Mouse (Mus musculus) common myeloid progenitor, adult 5-6 weeks (primary cell): ENCODE results near the gene Gpsm1. TPM values are rescaled to one million over a fixed set of nuclear protein-coding genes. Genes with fewer than 3 reads are reported as not detected.
A peak's percentile ranks its signal among the peaks of the same experiment; 100 is the strongest.

Experiments
- ATAC-seq: replicated peaks from 2 replicates; pipeline ENCODE4 v1.8.0; 2016; ENCODE audit warnings: low read depth, mild to moderate bottlenecking, moderate TSS enrichment, inconsistent platforms; ENCODE audit not compliant: poor library complexity, severe bottlenecking
- total RNA-seq: library from RNA; stranded (forward); fragments of 200-1000, 187-1606 nt; gene quantifications from 2 replicates; pipeline ENCODE4 v1.2.3, GENCODE M21; 2017

Gene Gpsm1
- total RNA-seq, 1 experiment from 2014 or later = 23.8 TPM

DNA sequence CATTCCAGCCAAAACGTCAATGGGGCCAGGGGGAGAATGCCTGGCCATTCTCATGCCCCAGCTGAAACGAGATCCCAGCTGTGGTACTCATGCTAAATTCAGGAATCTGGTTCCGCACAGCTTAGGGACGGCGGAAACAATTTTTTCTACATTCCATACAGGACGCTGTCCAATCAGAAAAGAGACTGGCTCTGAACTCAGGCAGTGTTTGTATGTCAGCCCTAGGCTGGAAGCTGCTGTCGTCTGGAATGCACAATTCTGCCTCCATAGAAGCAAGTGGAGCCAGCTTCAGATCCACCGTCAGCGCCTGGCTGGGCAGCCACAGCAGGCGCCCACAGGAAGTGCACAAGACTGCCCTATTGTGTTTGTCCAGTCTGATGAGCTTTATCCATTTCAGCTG, 5.6 kb upstream of the Gpsm1 start:
- ATAC-seq = no peak

DNA sequence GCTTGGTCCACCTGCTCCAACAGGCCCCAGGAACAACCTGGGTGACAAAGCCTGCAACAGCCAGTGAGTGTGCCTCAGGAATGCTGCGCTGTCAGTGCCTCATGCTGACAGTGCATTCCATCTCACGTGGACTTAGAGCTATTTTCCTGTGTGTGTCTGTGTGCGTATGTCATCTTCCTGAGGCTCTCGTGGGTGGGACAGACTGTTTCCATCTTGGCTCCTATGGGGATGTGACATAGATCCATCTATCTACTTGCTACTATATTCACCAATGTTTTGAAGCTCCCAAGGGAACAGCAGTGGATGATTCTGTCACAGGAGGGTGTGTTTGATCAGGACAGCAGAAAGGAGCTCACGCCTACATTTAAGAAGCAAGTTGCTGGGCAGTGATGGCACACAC, 3.4 kb upstream of the Gpsm1 start:
- no peak for ATAC-seq

DNA sequence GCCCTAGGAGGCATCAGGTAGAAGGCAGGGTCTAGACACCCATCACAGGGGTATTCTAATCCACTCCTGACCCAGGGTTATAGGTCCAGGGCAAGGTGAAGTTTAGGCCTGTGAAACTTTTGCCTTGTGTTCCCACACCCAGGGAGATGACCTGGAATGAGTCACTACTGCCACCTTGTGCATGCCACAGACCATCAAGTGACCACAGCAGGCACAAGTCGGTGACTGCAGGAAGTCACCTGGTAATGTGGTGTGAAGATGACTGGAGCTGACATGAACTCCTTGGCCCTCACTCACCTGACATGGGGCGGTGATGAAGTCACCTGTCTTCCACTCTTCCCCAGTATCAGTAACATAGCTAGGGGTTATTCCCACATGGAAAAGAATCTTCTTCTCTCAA, 2.5 kb upstream of the Gpsm1 start:
- no peak for ATAC-seq

DNA sequence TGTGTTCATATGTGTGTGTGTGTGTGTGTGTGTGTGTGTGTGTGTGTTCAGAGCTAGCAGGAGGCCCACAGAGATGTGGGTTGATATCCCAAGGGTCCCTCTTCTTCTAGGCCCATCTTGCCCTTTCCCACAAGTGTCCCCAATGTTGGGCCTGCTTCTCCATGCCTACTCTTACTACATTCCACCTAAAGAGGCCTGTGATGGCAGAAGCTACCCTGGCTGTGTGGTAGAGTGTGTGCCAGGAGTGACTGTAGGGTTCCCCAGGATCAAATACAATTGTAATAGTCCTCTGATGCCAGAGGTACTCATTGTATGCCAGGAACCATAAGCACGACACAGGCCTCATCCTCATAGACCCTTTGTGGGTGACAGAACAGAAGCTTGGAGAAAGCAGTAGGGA, 1.9 kb upstream of the Gpsm1 start:
- no peak for ATAC-seq

DNA sequence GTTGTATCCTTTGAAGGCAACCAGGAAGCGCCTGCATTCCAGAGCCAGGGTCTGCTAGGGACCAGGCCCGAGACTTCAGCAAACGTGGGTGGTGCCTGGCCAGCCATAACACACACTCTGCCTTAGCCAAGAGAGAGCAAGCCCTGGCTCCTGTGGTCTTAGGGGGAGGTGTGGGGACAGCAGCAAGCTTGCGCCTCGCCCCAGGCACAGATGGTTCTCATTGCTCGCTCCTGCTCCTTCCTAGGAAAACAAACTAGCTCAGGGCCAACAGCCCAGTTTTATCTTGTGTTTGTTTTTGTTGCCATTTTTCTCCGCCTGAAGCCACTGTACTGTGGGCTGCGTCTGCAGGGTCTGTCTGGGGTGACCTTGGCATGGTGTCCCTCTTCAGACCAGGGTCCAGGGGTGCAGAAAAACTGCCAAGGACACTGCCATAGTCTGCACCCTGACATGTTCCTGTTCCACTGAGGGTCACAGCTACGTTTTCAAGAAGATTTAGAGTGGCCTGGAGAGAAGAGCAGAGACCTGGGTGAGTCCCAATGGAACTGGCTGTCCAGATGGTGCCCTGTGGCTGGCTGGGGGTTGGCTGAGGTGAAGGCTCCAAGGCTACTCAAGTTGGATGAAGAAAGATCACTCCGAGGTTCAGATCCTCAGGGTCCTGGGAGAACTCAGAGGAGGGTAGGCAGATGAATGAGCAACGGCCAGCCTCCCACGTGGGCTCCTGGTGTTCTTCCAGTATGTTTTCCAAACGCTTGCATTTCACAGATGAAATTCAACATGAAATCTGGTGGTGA, 839 bp upstream of the Gpsm1 start:
- no peak for ATAC-seq

DNA sequence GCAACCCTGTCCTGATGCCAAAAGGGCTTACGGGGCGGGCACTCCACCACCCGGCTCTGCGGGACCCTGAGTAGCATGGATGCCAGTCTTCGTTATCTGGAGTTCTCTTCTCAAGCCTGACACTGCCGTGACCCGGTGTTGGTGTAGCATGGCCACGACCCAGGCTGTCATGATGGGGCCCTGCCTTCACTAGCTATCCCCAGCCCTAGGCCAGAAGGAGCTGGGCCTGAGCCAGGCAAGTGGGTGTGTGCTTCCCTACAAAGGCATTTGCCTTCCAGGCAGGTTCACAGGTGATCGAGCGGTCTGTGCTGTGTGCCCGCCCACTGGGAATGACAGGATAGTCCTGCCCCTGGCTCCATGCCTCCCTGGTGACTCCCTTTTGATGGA, 603 bp downstream of the Gpsm1 start:
- peak; percentile 16; the same call in 1 of the 2 replicates for ATAC-seq

DNA sequence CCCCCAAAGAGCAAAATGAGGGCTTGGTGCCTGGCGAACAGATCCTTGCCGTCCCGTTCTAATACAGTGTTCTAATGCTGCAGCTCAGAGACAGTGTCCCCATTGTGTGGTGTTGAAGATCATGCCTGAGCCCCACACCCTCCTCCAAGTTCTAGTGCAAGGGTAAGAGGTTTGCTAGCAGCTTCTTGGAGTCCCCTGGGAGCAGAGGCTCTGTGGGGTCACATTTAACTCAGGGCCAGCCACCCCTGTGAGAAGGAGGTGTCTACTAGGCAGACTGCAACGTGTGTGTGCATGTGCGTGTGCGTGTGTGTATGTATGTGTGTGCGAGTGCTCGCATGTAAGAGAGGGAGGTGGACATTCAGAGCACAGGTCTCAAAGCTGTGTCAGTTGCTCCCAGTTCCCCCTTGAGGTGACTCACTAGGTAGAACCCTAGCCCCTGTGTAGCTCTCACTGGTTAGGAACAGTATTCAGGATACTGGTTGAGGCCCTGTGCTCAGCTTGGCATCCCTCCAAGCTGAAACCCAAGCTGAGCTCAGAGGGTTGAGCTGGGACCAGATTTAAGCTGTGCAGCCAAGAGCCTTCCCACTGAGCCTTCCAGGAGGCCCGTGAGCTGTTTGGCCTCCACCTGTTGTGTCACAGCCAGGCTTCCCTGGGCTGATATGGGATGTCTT, 1.4 kb downstream of the Gpsm1 start:
- no peak for ATAC-seq

DNA sequence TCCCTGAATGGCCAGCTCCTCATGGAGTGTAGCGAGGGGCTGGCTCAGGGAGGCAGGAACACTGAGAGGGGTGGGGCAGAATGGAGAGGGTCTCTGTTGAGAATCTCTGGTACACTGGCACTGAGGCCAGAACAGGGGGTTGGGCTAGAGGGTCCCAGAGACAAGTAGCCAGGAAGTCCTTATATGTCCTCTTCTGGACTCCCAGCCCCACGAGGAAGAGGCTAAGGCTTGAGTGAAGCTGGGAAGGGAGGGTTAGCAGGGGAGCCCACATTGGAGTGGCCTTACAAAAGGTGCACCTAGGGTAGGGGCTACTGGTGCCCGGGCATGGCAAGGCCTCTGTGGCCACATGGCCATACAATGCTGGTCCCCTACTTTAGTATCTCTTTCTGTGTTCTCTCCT, 2.1 kb downstream of the Gpsm1 start:
- ATAC-seq = no peak

DNA sequence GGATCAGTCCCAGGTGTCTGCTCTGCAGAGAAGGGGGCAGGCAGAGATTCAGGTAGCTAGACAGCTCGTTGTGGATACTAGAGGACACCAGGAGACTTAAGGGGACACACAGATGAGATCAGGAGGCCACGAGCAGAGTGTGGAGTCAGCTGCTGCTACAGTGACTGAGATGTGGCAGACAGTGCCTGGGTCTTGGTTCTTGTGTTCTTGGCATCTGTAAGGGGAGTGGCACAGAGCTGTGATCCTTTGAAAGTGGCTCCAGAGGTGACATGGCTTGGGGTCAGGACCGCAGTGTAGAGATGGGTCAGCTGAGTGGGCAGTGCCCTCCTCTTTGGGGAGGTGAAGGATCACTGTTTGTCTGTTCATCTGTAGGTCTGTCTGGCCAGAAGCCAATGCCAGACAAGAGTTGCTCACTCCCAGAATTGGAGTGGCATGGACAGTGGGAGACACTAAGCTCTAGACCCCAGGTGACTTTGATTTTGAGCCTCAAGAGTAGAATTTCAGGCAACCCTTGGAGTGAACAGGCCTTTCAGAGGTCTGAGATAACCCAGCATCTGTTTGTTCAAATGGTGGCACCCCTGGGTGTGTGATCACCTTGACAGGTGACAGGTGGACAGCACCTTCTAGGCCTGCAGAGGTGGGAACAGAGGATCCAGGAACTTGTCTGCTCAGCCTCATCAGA, 2.8 kb downstream of the Gpsm1 start:
- ATAC-seq = no peak

DNA sequence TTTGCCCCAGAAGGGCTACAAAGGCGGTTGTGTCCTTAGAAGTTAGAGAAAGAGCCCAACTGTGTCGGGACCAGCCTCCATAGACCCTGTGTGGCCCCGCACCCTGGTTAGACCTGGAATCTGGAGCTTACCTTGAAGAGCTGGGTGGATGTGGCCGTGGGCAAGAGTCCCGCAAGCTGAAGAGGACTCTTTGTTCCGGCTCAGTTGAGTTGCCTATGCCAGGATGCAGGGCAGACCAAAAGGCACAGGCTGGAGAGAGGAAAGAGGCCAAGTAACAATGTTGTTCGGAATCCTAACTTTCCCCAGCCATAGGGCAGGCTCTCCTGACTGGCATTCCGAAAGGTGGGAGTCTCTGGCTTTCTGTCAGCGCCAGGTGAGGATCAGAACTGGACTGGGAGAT, 3.8 kb downstream of the Gpsm1 start:
- ATAC-seq = no peak

DNA sequence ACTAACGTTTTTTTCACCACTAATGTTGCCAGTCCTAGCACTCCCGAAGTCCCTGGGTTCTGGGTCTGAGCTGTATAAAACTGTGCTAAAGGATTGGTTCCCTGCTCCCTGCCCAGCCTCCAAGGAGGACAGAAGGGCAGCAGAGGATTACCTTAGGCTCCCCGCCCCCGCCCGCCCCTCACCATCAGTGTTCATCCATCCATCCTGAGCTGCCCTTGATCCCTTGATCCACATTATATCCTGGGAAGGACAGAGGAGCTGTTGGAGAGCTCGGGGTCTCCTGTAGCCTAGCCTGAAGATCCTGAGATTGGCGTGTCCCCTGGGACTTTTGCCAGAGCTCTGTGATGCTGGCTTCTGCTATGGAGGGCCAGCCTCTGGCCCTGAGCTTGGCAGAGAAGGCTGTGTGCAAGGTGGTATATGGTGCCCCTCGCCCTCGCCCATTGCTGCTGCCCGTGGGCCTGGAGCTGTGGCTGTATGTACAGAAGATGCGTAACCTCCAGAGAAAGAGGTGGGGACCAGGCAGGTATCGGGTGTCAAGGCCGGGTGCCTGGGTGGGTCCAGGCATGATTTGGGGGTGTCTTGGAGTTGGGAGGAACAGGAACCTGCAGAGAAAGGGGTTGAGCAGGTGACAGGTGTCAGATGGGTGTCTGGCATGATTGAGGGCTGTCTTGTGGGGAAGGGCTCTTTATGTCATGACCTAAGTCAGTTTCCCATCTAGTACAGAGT, 4.4 kb downstream of the Gpsm1 start:
- no peak for ATAC-seq

DNA sequence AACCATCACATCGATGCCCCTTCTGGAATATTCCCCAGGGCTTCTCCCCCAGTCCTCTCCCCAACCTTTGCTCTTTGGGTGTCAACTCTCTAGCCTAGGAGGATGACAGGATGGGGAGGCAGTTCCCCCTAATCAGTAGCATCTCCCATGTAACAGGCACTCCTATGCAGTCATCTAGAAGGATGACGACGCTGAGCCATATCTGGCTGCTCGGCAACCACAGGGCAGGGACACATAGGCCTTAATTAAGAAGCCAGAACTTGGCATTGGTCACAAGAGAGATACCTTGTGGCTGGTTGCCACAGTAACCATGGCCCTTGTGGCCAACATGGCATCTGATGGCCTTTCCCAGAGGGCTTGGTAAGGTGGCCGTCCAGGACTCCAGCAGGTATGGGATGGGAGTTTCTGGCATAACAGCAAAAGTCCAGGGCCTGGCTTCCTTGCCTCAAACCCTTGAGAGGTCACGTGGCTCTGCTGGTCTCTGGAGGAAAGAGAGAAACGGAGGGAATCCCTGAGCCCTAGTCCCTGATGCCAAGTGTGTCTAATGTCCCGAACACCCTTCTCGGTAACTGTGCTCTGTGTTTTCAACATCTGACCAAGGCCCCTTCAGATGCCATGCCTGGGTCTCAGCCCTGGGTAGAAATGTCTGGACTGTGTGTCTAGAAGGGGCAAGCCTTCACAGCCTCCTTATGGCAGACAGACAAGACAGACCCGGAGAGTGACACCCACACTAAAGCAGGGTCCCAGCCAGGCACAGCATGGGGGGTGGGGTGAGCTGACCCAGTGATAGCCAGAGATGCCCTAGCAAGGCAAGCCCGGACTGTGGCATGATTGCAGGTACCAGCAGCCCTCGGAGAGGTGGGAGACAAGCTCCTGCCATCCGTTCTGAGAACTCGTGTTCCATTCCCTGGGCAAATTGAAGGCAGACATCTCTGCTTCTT, 5.2 kb downstream of the Gpsm1 start:
- ATAC-seq = no peak

DNA sequence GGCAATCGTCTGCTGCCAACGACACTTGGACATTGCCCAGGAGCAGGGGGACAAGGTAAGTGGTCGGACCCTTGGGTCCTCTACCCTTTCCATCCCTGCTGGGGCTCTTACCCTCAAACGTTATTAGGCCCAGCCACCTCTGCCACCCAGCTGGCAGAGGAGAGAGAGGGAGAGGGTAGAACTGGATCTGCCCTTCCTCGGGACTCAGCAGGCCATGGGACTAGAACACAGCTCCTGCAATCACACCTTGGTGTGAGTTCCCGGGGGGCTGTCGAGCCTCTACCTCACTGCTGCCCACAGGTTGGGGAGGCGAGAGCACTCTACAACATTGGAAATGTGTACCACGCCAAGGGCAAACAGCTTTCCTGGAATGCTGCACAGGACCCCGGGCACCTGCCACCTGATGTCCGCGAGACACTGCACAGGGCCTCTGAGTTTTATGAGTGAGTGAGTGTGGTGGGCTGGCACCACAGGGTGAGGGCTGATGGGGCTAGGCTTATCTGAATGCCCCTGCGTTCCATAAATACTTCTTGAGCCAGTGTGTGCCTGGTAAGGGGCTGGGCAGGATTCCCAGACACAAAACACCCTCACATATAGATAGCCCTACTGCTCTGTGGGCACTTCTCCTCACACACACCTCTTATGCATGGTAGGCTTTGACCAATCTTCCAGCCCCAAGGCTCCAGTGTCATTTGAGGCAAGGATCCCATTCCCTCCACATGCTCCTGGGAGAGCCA, 8.4 kb downstream of the Gpsm1 start:
- ATAC-seq = no peak

DNA sequence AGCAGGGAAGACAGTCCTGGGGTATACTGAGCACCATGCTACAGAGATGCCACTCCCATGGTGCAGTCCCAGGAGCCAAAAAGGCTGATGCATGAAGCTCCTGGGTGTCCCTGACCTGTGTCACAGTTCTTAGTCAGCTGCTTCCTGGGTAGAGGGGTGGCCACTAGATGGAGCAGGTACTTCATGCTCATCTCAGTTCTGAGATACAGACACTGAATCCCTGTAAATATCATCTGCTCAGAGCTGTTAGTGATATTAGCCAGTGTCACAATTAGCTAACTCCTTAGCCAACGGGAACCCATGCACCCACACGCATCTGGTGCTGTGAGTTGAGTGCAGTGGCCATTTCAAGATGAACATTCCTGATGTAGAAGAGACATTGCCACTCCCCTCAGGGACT, 9.6 kb downstream of the Gpsm1 start:
- no peak for ATAC-seq

DNA sequence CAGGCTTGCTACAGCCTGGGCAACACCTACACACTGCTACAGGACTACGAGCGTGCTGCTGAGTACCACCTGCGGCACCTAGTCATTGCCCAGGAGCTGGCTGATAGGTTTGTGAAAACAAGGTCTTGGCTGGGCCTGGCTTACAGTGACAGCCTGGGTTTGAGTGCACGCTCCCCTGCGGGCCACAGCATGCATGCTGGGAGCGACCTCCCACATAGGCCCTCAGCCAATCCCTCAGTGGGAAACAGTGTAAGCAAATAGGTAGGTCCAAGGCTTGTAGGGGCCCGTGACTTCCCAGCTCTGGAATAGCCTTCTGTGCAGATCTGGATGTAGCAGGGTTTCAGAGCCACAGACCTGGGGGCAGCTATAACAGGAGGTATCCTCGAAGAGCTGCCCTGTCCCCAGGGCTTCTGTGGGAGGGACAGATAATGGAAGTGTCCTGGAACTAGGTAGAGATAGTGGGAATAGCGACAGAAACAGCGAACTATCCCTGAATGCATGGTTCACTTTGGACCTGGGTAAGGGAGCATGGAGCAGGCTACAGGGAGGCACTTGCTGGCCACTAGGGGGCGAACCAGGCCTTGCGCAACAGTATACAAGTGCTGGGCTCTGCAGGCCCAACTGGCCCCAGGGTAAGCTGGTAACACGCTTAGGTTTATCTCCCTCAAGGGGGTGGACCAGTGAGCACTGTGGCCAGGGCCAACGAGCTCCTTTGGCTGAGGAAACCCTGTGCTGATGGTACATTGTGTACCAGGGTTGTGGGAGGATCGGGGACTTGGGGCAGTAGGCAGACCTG, 10.3 kb downstream of the Gpsm1 start:
- peak; percentile 77 for ATAC-seq

DNA sequence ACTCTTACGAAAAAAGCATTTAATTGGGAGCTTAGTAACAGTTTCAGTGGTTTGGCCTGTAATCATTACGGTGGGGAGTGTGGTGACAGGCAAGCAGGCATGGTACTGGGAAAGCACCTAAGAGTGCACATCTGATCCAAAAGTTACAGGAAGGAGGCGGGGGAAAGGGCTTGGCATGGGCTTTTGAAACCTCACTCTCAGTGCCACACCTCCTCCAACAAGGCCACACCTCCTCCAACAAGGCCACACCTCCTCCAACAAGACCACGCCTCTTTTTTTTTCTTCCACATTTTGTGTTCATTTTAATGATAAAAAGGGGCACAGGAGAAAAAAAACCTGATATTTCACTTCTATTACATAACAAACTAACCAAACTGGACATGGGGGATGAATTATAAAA, 12.5 kb downstream of the Gpsm1 start:
- peak; percentile 63 for ATAC-seq

DNA sequence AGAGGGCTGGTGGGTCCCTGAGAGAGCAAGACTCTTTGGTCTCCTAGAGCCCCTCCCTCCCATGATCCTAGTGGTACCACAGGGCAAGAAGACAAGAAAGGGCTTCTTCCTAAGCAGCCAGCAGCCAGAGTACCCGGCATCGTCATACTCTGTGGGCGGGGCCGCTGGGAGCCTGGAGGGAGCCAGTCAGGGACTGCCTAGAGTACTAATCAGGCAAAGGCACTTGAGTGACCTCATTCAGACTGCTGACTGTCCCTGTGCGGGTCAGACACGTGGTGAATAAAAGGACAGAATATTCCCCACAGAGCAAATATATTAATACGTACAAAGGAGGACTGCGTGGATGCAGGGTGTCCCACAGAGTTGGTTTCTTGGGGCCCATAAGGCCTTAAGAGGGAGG, 14.1 kb downstream of the Gpsm1 start:
- no peak for ATAC-seq

DNA sequence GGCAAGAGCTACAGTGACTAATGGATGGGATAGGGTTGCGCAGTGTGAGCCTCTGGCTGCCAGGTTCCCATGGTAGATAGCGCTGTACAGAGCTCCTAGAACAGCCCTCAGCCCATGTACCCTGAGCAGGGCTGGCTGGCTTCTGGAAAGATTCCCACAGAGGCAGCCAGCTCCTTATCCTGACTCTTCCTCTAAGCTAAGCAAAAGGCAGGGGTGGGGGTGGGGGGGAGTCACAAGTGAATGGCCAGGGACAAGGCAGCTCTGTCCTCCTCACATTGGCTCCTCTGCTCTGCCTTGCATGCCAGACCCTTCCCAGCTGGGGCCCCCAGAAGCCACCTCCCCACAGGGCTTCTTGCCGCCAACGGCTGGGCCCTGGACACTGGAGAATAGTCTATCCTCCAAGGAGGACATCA, 14.7 kb downstream of the Gpsm1 start:
- no peak for ATAC-seq
